Mouse (Mus musculus) brown adipose tissue, adult 24 weeks (tissue): ENCODE data around the gene Itm2b. TPM values are rescaled to one million over a fixed set of nuclear protein-coding genes. Genes with fewer than 3 reads are reported as not detected.

ENCODE experiments used
- H3K27ac ChIP-seq: fragments of 200-500 bp; replicated peaks from 2 replicates; pipeline ENCODE4 v1.5.1; 2012; ENCODE audit warnings: low read depth, mild to moderate bottlenecking, low read length
- H3K4me1 ChIP-seq: fragments of 200-500 bp; 2 replicates; pipeline ENCODE4 v1.6.1; 2012; ENCODE audit warnings: low read length, mixed read lengths; ENCODE audit not compliant: control insufficient read depth, insufficient read depth, insufficient read length
- H3K4me3 ChIP-seq: fragments of 200-500 bp; 2 replicates; pipeline ENCODE4 v1.5.1; 2012; ENCODE audit warnings: low read depth, mild to moderate bottlenecking, low read length, moderate library complexity; ENCODE audit not compliant: insufficient read depth
- polyA plus RNA-seq: library from polyadenylated mRNA; stranded (reverse); fragments of >200 nt; gene quantifications from 2 replicates; pipeline ENCODE4 v1.2.4, GENCODE M21; 2012; ENCODE audit not compliant: missing spikeins, insufficient read depth, insufficient read length

Gene Itm2b
- polyA plus RNA-seq, 1 experiment: 1,115 TPM

- H3K4me3 ChIP-seq: no peak overlapping the region
- H3K4me1 ChIP-seq: peaks cover 8% of the 10 kb centered on the region
- no peak overlapping the region for H3K27ac ChIP-seq
Measured at GRCm38 (mm10) chr14:73331386-73331785, 53.7 kb downstream of the Itm2b start.

GRCm38 (mm10) chr14:73329871-73330270, 55.2 kb downstream of the Itm2b start:
- H3K27ac ChIP-seq: no peak overlapping the region
- H3K4me1 ChIP-seq: peaks cover 8% of the 10 kb centered on the region
- no peak overlapping the region for H3K4me3 ChIP-seq

GRCm38 (mm10) chr14:73326511-73326910, 58.6 kb downstream of the Itm2b start:
- Histone ChIP-seq H3K4me1 (peaks cover 7% of the 10 kb centered on the region; the same call in 1 of the 2 replicates), H3K27ac (peak overlapping the region; percentile 81), H3K4me3 (peak overlapping the region; percentile 76)

GRCm38 (mm10) chr14:73325456-73326381, 59.4 kb downstream of the Itm2b start, which contains the start of gene Rb1:
Gene Rb1, minus strand, starts transcription at chr14:73325822.
- H3K4me1 ChIP-seq: peaks cover 7% of the 10 kb centered on the region; the same call in 1 of the 2 replicates
- peak within 1 kb of the TSS; percentile 76 for H3K4me3 ChIP-seq
- peak within 1 kb of the TSS; percentile 81 for H3K27ac ChIP-seq

- H3K27ac ChIP-seq: peak overlapping the region; percentile 59
- H3K4me3 ChIP-seq: peak overlapping the region; percentile 76
- peaks cover 7% of the 10 kb centered on the region; the same call in 1 of the 2 replicates for H3K4me1 ChIP-seq
Measured at GRCm38 (mm10) chr14:73324634-73325455, 60.2 kb downstream of the Itm2b start.

- no peak overlapping the region for H3K4me3 ChIP-seq
- peaks cover 7% of the 10 kb centered on the region; the same call in 1 of the 2 replicates for H3K4me1 ChIP-seq
- no peak overlapping the region for H3K27ac ChIP-seq
Measured at GRCm38 (mm10) chr14:73323965-73324364, 61.1 kb downstream of the Itm2b start.

GRCm38 (mm10) chr14:73322142-73322541, 62.9 kb downstream of the Itm2b start:
- no peak overlapping the region for H3K4me3 ChIP-seq
- peaks cover 6% of the 10 kb centered on the region; the same call in 1 of the 2 replicates for H3K4me1 ChIP-seq
- no peak overlapping the region for H3K27ac ChIP-seq

GRCm38 (mm10) chr14:73316933-73317332, 68.2 kb downstream of the Itm2b start:
- Histone ChIP-seq H3K4me3 (no peak overlapping the region), H3K27ac (no peak overlapping the region), H3K4me1 (no peaks in the 10 kb centered on the region; the same call in 1 of the 2 replicates)

- Histone ChIP-seq H3K4me1 (no peaks in the 10 kb centered on the region; the same call in 1 of the 2 replicates), H3K27ac (no peak overlapping the region), H3K4me3 (no peak overlapping the region)
Measured at GRCm38 (mm10) chr14:73313864-73314263, 71.2 kb downstream of the Itm2b start.

- no peak overlapping the region for H3K27ac ChIP-seq
- peaks cover under 1% of the 10 kb centered on the region; the same call in 1 of the 2 replicates for H3K4me1 ChIP-seq
- H3K4me3 ChIP-seq: no peak overlapping the region
Measured at GRCm38 (mm10) chr14:73313396-73313795, 71.7 kb downstream of the Itm2b start.

GRCm38 (mm10) chr14:73312909-73313308, 72.2 kb downstream of the Itm2b start:
- Histone ChIP-seq H3K4me3 (no peak overlapping the region), H3K4me1 (peaks cover 2% of the 10 kb centered on the region; the same call in 1 of the 2 replicates), H3K27ac (no peak overlapping the region)

Other genes starting within 250 kb of the Itm2b start
- 15.0 and 19.7 TPM in 2 replicates for gene Lpar6, start 147.4 kb downstream of the Itm2b start, polyA plus RNA-seq
- 36.6 and 41.5 TPM in 2 replicates for gene Rb1, start 59.5 kb downstream of the Itm2b start, polyA plus RNA-seq
- 14.7 and 23.5 TPM in 2 replicates for gene Med4, start 124.7 kb upstream of the Itm2b start, polyA plus RNA-seq
- gene Sucla2, start 140.0 kb upstream of the Itm2b start, polyA plus RNA-seq: 1,877 and 1,970 TPM in 2 replicates
- gene Nudt15, start 163.0 kb upstream of the Itm2b start, polyA plus RNA-seq: 11.5 and 12.1 TPM in 2 replicates